Mouse (Mus musculus) thymus, adult 18-20 months (tissue): Measurements from ENCODE around the gene Fbxo33.
"Not testable (repeated sequence)": the region's sequence is repeated elsewhere in the genome, so short reads cannot be mapped to it uniquely, and the experiment has no call there.

ENCODE experiments used
- DNase-seq, 2 experiments: peaks; one replicate each; pipeline ENCODE4 v3.0.0; 2022; ENCODE audit warnings: mixed read lengths in 2 of 2

The Fbxo33 gene

GRCm38 (mm10) chr12:59219325-59220225 is at the start of gene Fbxo33:
Fbxo33 (minus strand) TSS chr12:59219725.
- DNase-seq: peak; percentile 94 to 95

DNA sequence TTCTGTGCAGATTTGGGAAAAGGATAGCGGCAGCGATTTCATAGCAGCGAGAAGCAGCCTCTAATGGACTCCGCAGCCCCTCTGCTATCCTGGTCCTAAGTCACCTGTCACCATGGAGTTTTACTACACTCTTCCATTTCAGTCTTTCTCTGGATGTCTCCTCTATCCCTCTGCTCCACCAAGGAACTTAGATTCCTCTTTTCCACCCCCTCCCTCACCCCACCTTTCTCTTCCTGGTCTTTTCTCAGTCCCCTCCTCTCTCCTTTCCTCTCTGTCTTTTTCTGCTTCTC is 46.4 kb upstream of the Fbxo33 start:
- no peak for DNase-seq

DNA sequence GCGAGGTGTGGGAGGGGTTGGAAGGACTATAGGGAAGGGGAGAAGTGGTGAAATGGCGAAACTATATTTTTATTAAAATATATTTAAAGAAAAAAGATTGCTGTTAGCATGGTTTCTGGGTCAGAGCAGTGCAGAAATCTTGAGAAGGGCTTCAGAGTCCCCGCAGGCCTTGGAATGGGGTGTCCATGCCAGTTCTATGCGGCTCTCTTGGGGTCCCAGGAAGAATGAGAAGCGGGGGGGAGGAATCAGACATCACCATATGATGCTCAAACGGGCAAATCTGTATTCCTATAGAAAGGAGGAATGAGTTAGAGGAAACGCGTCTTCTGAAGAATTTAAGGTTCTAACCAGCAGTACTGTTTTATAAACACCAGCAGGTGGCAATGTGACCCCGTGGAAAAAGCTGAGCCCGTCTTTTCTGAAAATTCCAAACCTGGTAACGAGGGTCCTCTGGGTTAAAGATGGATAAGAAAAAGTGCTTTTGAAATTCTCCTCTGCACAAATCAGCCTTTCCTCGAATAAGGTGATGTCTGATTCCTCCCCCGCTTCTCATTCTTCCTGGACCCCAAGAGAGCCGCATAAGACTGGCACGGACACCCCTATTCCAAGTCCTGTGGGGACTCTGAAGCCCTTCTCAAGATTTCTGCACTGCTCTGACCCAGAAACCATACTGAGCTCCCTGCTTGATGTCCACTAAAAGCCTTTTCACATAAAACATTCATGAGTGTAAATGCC is 45.8 kb upstream of the Fbxo33 start:
- DNase-seq: no peak

- DNase-seq: no peak
Observed at GRCm38 (mm10) chr12:59262841-59263240, 43.3 kb upstream of the Fbxo33 start.

- DNase-seq: no peak
Observed at GRCm38 (mm10) chr12:59260798-59261197, 41.3 kb upstream of the Fbxo33 start.

- DNase-seq: no peak
Observed at GRCm38 (mm10) chr12:59260362-59260761, 40.8 kb upstream of the Fbxo33 start.

- no peak for DNase-seq
Observed at GRCm38 (mm10) chr12:59259015-59259414, 39.5 kb upstream of the Fbxo33 start.

DNA sequence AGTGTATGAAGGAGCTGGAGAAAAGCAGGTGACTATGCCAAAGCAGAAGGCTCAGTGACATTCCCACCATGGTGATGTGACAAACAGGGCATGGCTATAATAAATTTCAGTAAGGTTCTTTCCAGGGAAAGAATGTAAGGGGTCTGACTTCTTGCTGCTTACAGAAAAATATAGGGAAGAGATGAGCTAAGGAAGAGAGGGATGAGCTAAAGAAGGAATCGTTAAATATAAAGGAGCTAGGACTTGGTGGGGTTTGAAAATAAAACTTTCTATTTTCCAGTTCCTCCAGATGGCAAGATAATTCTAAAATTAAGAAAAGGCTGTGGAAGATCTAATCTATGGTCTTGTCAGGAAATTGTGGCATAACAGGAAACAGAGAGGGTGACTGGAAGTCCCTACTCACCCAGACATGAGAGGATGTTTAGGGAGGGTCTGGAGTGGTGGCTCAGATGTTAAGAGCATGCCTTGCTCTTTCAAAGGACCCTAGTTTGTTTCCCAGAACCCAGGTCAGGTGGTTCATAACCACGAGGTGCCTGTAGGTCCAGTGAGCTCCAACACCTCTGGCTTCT is 30.8 kb upstream of the Fbxo33 start:
- DNase-seq: no peak

DNA sequence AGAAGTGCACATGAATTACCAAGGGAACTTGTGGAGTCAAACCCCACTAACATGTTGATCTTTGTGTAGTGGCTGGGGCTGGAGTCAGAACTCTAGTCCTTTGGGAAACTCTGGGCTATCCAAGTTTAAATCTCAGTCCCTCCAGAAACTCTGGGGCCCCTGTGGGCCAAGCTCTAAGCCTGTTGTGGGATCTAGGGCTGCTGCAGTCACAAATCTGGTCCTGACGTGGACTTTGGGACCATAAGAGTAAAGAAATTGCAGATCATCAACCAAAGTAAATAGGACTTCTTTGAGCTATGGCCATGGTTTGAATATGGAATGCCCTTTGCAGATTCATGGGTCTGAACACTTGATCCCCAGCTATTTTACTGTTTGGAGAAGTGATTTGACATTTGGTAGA is 29.4 kb upstream of the Fbxo33 start:
- DNase-seq: no peak

GRCm38 (mm10) chr12:59241031-59241430 is 21.5 kb upstream of the Fbxo33 start:
- not testable (repeated sequence) for DNase-seq

DNA sequence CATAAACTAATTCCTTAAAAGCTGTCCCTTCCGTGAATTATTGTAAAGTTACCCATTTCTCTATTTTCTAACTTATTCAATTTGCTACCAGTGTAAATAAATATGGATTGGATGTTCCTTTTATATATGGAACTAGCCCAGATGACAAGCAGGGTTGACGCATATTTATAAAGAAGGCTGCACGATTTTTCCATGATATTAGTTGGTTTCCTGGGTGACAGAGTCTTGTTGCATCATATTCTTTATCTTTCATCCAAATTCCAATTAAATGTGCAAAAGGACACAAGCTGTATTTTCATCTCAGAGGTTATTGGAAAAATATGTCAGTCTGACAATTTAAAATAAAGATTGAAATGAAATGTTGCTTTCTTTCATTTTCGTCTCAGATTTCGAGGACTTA is 18.9 kb upstream of the Fbxo33 start:
- no peak for DNase-seq

- no peak for DNase-seq
Observed at GRCm38 (mm10) chr12:59228401-59228800, 8.9 kb upstream of the Fbxo33 start.

DNA sequence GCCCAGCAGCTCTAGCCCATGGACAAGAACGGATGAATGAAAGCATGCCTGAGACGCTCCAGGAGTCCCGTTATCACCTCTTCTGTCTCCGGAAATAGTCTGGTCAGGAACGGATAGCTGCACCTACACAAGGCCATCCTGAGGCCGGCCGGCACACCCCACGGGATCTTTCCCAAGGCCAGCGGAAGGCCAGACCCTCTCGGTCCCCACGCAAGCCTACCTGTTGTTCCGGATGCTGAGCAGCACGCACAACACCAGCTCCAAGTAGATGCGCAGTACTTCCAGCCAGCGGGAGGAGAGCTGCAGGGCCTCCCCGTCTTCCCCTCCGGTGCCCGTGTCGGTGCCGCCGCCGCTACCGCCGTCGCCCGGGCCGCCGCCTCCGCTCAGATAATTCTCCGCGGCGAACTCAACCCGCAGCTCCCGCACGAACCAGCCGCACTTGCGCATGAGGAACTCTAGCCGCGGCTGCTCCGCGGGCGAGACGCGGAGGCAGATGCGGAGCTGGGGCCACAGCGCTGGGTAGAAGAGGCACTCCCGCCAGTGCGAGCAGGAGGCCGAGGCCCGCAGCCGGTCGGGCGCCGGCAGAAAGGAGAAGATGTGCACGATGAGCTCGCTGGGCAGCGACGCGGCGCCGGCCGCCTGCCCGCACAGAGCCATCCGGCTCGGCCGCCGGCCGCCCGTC is 744 bp downstream of the Fbxo33 start:
- peak; percentile 43 to 52 for DNase-seq

DNA sequence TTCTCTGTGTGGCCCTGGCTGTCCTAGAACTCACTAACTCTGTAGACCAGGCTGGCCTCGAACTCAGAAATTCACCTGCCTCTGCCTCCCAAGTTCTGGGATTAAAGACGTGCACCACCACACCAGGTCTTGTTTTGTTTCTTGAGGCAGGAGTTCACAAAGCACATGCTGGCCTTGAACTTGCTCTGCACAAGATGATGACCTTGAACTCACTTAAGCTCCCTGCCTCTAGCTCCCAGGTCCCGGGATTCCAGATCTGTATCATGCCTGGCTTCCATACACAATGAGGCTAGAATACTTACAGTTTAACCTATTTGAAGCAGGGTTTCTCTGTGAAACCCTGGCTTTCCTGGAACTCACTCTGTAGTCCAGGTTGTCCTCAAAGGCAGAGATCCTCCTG is 2.2 kb downstream of the Fbxo33 start:
- DNase-seq: no peak

DNA sequence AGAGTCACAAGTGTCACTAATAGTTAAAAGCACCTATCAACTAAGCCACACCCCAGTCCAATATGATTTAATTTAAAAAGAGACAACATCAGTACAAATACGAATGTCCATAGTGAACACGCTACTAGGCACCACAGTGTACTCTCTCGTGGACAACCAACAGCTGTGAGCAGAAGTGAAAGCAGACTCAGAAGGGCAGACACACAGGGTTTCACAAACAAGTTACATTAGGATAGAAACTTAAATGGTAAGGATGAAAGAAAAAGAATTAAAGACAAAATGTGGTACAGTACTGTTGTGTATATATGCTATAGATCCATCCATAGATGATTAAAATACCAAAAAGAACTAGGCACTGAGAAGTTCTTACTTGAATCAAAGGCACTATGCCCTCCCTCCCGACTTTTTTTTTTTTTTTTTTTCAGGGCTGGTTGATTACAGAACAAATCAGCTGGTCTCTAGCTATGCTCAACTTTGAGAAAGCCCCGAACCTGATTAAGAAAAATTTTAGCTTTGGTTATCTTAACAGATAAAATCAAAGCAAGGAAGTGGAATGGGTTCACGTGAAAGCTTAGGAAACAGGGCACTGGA is 2.8 kb downstream of the Fbxo33 start:
- no peak for DNase-seq

- no peak for DNase-seq
Observed at GRCm38 (mm10) chr12:59216176-59216575, 3.3 kb downstream of the Fbxo33 start.

- no peak for DNase-seq
Observed at GRCm38 (mm10) chr12:59207814-59208213, 11.7 kb downstream of the Fbxo33 start.

GRCm38 (mm10) chr12:59207000-59207390 is 12.5 kb downstream of the Fbxo33 start:
- DNase-seq: no peak

DNA sequence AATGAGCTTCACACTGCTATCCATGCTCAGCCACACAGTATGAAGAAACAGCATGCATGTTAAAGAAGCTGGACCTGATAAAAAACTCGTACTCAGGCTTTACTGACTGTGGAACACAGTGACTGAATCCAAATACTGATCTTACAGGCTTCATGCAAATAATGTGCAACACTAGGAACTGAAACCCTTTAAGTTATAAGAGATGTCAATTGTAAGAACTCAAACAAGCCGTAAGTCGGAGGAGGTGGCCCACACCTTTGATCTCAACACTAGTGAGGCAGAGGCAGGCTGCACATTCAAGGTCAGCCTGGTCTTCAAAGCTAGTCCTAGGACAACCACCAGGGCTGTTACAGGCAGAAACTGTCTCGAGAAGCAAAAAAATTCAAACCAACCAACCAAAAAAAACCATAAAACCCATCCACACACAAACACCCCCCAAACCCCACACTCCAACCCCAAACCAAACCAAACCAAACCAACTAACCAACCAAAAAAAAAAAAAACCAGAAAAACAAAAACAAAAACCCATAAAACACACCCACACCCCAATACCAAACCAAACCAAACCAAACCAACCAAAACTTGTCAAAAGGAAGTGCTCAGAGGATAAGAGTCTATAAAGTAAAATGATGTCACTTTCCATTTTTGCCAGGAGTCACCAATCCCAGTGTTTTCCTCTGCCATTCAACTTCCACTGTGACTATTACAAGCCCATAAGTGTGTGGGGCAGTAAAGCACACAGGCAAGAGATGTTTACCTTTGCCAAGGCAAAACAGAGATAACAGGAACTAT is 13.1 kb downstream of the Fbxo33 start:
- DNase-seq: no peak

DNA sequence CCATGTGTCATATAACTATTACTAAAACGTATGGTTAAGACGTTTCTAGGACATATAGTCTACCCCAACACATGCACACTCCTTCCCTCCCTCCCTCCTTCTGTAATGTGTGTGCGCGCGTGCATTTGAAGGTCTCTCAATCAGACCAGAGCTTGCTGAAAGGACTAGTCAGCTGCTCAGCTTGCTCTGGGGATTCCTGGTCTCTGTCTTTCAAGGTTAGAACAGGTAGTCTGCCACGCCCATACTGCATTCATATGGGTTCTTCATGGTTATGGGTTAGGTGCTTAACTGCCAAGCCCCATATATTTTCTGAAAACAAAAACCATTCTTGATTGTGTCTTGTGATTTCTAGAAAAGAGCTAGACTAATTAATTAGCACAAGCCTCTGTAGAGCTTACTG is 14.0 kb downstream of the Fbxo33 start:
- no peak for DNase-seq

- no peak for DNase-seq
Observed at GRCm38 (mm10) chr12:59199361-59199760, 20.2 kb downstream of the Fbxo33 start.

- DNase-seq: no peak
Observed at GRCm38 (mm10) chr12:59198750-59199149, 20.8 kb downstream of the Fbxo33 start.
